Mouse (Mus musculus) heart, postnatal 0 days (tissue): ENCODE data around the gene Fam178b.

Source experiments
- CTCF ChIP-seq: IDR thresholded peaks from 2 replicates; pipeline ENCODE4 v1.5.1; 2016; ENCODE audit warnings: antibody characterized with exemption, control low read depth, low read depth
- EP300 ChIP-seq: IDR thresholded peaks from 2 replicates; pipeline ENCODE4 v1.6.1; 2016; ENCODE audit warnings: antibody characterized with exemption, low read depth

DNA sequence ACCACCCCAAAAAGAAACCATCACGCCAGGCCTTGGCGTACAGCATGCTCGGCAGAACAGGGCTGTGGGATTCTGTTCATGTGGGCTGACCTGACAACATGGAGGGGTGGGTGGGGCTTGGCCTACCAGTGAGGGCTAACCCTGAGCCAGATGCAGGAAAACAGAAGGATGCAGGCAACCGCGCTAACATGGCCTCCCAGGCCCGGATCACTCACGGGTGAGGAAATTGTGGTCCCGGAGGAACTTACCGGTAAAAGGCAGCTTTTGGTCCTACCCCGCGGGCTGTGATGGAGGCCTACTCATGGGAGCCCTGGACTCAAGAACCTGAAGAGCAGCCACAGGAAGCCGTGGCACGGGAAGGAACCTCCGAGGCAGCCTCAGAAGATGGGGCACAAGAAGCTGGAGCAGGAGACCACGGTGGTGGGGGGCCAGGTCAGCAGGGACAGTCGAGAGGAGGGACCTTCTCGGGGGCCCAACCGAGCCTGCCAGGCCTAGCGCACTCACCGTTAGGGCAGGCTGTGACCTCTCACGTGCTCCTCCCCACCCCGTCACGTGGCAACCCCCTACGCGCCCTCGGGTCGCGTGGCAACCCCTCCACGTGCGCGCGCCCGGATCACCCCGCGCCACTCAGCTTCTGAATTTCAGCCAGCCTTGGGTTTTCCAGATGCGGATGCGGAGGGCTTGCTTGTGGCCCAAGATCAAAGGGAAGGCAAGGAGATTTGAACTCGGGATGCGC is at the start of gene Fam178b:
- TF ChIP-seq CTCF = no peak
- no peak for TF ChIP-seq EP300
